Mouse (Mus musculus) gastrocnemius, adult 8-10 months (tissue): Measurements from ENCODE around the gene Nlk. TPM values are rescaled to one million over a fixed set of nuclear protein-coding genes. Genes with fewer than 3 reads are reported as not detected.

ENCODE experiments used
- DNase-seq, 2 experiments: peaks; one replicate each; pipeline ENCODE4 v3.0.0; 2022; ENCODE audit warnings: low spot score in 2 of 2
- total RNA-seq, 4 experiments: library from RNA; stranded (reverse); gene quantifications; 2 replicates each; pipeline ENCODE4 v1.2.4; 2022

Nlk gene
- 10 to 100 TPM in 1 of 4 experiments, 1 to 10 TPM in 3; 7.7 to 10.8 (median 8.9) TPM for total RNA-seq

DNA sequence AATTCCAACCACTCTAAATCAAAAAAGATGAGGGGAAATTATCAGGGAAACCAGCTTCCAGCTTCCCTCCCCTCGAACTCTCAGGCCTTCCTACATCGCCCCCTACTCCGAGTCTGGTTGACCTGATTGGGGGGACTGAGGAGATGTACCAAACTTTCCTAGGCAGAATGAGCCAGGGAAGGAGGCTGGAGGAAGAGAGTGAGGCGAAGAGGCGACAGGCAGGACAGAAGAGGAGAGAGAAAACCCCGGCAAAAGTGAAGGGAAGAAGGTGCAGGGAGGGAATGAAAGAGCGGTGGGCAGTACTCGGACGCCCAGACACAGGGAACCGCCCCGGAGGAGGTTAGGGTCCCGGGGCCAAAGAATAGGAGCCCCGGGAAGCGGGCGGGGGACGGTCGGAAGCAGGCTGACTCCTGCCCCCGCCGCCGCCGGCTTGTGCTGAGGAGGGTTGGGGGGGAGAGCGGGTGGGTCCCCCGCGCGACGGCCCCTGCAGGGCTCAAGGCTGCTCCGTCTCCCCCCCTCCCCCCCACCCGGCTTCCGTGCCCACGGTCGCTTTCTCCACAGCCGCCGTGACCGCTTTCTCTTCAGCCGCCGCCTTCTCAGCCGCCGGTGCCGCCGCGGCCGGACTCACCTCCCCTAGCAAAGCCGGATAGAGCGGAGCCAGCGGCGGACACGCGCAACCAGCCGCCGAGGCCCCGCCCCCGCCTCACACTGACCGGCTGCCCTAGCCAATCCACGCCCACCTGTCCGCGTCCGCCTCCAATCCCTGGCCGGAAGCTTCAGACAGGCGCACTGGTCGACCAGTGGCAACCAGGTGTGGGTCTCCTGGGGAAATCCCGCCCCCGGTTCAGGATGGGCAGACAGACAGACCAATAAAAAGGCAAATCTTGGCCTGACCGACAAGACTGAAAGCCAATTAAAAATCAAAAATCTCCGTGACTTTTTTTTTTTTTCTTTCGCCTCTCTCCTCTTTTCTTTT is at the start of gene Nlk:
TSS of gene Nlk (minus strand) at position 597 of the 976 bp plus-strand sequence.
- peak; percentile 99 for DNase-seq

DNA sequence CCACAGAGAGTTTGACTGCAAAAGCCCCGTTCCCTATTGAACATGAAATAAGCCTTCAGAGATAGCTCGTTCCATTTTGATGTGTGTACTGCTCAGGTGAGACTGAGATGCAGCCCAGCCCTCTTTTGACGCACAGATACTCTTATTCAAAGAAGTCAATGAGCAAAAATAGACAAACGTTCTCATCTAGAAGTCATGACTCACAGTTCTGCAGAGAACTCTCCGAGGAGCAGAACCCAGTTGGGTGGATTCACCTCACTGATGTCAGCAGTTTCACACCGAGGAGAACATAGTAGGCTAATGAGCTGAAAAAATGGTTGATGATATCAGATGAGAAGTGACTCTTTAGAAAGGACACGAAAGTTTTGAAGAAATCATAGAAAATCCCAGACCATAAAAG is 49.1 kb upstream of the Nlk start:
- no peak for DNase-seq

DNA sequence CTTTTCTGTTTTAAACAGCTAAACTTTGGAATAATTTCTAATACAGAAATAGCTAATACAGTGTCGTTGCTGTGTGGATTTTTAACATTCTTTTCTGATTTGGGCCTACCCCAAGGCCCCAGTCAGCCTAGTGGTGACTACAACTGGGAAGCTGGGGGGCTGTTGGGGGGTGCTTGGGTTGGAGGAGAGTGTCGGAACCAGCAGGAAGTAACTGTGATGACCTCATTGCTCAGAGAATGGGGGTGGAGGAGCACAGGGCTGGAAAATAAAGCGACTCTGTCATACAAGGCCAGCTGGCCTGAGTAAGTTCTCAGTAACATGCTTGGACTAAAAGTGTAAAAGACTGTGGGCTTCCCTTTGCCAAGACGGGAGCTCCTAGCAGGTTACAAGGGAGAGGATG is 48.3 kb upstream of the Nlk start:
- no peak for DNase-seq

DNA sequence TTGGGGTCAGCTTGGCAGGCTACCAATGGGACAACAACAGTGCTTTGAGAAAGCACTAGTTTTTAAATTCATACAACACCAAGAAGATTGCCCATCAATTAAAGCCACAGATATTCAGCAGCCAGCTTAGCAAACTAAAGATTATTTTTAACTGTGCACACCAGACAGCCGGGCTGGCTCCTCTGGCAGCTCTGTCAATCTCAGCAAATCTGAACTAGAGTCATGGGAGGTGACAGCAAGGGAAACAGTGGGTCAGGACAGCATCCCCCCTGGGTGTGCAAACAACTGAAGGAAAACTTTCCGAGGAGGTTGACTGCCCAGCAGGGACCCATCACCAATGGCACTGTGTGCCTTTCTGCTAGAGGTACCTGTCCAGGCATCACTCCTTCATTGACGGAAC is 45.3 kb upstream of the Nlk start:
- DNase-seq = no peak

DNA sequence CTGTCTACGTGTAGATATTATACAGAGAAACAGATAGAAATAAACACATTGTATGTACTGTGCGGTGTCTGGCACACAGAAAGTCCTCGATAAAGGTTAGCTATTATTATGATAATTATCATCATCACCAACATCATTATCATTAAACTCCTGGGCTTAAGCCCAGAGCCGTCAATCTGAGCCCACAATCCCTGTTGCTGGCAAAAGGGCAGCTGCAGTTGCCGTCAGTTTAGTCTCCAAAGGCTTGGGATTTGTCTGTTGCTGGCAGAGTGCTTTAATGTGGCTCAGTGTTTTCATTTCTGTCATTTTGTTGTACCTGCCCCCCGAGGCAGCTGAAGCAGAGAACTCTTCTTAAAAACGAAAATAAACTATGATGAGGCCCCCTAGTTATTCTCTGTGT is 44.8 kb upstream of the Nlk start:
- DNase-seq = no peak

DNA sequence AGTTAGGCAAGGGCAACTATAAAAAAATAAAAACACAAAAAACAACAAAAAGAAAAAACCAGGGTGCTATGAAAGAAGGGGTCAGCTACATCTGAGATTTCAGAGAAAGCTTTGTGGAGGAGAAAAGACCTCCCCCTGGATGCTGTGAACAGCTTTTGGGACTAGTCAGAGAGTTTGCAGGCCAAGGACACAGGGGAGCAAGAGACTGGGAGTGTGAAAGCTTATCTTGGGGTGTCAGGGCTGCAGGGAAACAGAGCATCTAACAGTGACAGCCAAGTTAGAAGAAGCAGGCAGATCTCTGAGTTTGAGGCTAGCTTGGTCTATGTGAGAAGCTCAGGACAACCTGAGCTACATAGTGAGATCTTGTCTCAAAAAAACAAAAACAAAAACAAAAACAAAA is 42.2 kb upstream of the Nlk start:
- no peak for DNase-seq

DNA sequence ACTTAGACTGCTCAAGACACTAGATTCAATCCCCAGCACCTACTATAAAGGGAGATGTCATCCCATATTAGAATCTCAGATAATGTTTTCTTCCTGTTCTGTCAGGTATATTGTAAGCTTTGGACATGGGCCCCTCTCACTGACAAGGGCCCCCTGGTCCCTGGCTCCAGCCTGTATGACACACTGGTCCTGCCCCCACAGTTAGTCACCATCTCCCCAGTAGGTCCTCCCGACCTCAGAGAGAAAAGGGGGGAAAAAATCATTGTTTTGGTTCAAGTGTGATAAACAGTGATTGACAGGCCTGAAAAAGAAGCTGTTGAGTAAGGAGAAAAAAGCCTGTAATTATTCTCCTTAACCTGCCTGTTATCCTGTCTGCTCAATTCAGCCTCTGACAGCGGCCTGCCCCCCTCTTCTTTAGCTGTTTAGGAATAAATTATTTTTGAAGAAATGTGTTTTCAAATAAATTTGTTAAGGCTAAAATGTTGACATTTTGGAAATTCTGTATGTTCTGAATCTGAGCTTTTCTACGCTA is 39.8 kb upstream of the Nlk start:
- DNase-seq = no peak

DNA sequence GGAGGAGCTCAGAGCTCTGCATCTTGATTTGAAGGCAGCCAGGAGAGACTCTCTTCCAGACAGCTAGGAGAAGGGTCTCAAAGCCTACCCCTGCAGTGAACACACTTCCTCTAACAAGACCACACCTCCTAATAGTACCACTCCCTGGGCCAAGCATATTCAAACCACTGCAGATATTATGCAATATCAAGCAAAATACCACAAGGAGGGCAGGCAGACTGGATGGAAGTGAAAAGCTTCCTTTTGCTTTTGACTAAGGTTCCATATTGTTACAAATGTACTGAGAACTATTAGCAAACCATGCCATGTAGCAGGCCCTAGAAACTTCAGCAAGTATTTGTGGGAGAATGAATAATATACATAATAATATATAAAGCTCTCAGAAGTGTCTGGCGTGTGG is 38.0 kb upstream of the Nlk start:
- no peak for DNase-seq

DNA sequence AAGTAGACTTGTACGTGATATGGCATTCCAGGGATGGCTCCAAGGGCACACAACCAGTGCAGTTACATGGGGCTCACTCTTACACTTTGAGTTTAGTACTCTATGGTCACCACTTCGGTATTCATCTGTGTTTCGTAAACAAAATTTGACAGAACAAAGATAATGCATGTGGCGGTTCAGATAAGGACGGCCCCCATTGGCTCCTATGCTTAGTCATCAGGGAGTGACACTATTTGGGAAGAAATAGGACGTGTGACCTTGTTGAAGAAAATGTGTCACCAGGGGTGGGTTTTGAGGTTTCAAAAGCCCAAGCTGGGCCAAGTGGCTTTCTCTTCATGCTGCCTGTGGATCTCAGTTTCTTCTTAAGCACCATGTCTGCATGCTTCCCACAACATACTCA is 35.4 kb upstream of the Nlk start:
- DNase-seq = no peak

DNA sequence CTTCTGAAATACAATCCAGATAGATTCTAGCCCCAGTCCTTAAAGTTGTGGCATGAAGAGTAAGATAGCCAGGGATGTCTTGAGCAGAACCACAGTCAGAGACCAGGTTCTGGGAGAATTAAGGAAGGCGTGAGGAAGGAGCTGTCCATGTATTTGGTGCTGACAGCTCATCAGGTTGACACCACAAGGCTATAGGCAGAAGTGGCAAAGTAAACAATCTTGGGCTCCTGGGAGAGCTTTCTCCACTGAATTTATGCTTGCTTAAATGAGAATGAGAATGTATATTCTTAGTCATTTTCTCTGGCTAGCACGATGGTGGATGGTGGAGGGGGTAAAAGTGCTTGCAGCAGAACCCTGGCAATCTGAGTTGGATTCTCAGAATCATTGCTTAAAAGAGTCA is 33.7 kb upstream of the Nlk start:
- DNase-seq = no peak

DNA sequence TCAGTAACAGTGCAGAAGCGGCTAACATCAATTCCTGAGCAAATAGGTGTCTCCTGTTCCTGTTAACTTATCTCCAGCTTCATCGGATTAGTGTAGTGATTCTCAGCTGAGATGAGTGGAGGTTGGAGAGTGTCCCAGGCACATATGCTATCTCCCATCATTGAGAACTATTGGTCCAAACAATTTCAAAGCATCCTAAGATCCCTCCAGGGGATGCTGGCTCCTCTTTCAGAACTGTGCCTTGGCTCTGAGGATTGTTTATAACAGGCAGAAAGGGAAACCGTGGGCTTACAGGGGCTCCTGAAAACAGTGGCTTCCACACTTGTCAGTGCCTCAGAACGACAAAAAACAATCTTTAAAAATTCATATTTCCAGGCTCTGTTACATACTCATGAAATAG is 30.9 kb upstream of the Nlk start:
- DNase-seq = no peak

DNA sequence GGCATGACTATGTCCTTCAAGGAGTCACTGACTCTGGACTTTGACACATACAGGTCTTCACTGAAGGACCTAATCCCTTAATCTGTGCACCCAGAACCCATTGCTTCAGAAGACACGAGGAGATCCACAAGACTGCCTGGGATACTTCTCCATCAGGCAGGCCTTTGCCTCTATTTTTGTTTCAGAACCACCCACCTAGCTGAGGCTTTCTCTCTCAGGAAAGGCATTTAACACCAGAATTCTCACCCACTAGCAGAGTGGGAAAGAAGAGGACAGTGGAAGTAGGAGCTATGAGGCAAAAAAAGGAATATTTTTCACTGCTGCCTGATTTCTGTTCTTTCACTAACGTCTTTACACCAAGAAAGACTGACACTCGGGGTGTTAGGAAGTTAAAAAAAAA is 29.2 kb upstream of the Nlk start:
- DNase-seq = no peak

DNA sequence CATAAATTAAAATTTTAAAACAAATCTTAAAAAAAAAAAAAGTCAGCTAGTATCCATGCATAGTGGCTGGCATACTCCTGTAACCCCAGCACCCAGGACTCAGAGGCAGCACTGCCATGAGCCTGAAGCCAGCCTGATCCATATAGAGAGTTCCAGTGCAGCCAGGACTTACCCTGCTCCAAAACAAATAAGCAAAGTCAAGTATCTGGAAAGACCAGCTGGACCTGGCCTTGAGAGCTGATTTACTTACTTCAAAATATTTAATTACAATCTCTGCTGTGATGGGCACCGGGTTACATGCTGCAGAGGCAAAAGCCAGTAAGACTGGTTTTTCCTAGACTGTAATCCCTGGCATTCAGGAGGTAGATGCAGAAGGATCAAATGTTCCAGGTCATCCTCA is 27.6 kb upstream of the Nlk start:
- no peak for DNase-seq

DNA sequence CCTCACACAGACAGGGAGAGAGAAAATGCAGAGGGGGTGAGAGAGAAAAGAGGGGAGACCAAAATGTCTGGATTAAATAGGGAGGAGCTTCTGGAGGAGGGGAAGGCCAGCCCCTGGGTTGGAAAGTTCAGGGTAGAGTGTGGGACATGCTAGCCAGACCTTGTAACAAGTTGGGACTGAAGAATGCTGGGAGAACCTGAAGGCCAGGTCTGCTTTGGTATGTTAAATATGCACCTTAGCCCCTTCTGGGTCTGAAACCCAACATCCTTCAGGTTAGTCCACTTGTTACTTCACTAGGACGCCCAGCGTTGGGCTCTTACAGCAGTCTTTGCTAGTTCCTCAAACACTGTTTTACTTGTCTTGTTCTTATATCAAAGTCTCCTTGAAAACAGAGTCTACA is 24.2 kb upstream of the Nlk start:
- DNase-seq = no peak

DNA sequence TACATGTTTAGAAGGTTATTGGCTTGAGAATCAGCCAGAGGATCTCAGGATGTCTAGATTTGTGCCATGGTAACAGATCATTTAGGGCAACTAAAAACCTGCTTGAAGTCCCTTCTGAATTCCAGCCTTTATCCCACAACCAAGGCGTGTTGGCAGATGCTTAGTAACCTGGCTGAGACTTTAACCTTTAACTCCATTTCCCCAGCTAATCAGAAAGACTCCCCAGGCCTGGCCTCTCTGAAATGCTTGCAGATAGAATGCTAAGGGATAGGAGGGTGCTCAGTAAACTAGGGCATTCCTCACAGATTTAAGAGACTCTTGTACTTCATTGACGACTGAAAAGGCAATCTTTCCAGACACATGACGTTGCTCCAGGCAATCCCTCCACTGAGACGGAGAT is 20.5 kb upstream of the Nlk start:
- no peak for DNase-seq

DNA sequence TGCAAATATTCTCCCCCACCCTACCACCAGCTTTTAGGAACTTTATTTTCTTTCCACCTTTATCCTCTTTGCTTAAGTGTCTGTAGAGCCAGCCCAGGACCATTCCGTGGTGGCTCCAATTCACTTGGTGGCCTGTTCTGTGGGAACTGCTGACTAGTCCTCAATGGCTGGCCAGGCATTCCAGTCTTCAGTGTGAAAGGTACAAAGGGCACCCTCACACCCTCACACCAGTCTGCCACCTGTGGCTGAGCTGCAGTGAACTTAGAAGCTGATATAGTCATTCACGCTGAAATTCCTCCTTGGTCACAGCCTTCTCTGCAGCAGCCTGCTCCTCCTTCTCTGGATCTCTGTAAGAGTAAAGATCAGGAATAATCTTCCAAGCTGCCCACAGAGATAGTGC is 11.5 kb upstream of the Nlk start:
- DNase-seq = no peak

DNA sequence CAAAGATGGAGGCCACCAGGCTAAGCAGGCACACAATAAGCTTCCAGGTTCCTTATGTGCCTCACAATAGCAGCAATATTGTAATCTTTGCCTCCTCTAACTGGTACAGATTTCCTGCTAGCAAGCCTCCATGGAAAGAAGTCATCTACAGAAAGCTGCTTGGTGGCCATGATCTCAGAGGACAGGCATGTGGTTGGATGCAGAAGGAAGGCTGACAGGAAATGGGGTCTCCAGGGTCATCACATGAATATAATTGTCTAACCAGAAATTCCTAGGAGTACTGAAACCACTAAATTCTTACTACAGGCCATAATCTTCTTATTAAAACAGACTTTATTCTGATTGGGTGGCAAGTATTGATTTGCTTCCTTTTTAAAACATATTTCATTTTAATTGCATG is 8.9 kb upstream of the Nlk start:
- no peak for DNase-seq

DNA sequence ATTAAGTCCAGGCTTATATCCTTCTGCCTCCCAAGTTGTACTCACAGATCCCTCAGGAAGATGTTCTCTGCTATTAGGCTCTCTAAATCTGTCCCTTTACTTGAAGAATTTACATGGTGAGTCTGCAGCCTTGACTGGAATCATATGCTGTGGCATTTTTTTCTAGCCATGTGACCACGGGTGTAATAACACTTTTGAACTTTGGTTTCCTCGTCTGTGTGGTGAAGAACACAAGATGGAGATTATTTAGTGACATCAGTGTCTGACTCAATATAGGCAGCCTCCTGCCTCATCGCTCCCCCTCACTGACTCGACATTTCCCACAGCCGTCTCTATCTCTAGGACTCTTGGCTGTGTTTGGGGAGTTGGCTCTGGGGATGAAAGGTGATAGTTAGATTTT is 5.9 kb upstream of the Nlk start:
- no peak for DNase-seq

DNA sequence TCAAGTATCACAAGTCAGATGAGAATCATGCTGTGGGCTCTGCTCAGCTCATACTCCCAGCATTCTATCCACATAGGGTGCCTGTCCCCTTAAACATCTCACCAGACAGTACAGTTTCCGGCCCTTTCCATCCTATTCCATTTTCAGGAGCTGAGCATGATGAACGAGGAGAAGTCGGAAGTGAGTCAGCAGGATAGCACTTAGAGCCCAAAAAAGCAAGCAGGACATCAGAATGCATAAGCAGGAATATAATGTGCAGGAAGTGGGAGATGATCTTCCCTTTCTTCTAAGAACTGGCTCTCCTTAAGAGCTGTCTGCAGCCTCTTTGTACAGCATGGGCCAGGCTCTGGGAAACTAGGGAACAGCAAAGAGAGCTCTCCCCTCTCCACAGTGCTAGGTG is 5.1 kb upstream of the Nlk start:
- no peak for DNase-seq

DNA sequence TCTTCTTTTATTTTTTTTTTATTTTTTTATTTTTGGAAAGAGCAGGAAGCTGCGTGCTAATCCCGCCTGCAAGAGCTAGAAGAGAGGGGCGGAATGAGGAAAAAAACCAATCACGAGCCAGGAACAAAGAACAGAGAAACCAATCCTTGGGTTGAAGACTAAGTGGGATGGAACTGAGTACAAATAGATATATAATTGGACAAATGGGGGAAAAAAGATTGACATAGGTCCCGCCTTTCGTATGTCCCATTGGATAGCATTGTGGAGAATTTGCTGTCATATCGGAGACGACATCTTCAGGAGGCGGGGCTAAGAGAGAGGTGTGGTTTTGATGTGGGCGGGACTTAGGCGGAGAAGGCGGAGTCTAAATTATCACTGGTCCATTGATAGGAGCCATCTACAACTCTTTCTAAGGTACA is 589 bp upstream of the Nlk start:
- DNase-seq = peak; percentile 89

DNA sequence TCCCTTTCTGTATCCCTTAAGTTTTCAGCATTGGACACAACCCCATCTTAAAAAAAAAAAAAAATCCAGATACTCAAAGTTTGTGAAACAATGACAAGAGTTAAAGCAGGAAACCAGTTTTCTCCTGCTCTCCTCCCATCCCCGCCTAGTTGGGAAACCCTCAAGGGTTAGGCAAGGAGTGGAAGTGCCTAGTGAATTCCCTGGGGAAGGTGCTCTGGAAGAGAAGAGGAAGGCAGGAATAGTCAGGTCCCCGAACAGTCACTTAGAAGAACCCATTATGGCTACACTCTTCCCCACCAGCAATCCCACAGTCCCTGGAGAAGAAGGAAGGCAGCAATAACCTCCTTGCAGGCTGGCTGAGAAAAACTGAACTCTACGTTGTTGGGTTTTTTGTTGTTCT is 2.9 kb downstream of the Nlk start:
- no peak for DNase-seq

DNA sequence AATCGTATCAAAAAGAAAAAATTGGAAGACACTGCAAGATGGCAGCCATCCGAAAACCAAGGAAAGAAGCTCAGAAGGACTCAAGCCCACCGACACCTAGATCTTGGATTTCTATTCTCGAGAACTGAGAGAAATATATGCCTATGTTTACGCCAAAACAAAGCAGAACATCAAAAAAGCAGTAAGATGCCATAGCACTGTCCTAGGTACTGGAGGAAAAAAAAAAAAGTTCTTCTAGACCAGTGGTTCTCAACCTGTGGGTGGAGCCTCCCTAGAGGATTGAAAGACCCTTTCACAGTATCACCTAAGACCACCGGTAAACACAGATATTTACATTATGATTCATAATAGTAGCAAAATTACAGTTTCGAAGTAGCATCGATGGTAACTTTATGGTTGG is 3.9 kb downstream of the Nlk start:
- no peak for DNase-seq

DNA sequence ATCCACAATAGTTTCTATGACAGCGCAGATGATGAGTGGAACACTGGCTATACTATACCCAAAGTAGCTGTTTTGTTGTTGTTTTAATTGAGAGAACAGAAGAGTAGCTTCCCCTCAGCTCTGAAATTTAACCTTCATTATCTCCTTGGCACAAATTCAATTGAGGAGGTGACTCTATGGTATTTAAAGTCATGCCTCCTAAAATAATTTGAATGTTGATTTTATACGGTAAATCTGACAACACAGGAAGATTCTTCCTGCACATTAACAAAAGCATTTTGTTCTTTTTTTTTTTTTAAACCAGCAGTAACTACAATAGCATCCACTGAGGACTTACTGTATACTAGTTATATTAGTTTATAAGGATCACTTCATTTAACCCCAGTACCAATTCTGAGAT is 6.0 kb downstream of the Nlk start:
- DNase-seq = no peak
